Mouse (Mus musculus) stomach, embryonic 15.5 days (tissue): ENCODE data around the gene Cops4. TPM values are rescaled to one million over a fixed set of nuclear protein-coding genes. Genes with fewer than 3 reads are reported as not detected.

Experiments used
- ATAC-seq: fragments of 200-750 bp; cut with Nextera tagmentation; 2 replicates; pipeline ENCODE4 v1.8.0; 2017; ENCODE audit warnings: low read depth, moderate number of reproducible peaks, moderate TSS enrichment; ENCODE audit not compliant: insufficient read depth, low FRiP score
- H3K27ac ChIP-seq: fragments of 300-500 bp; sonication (generic); 2 replicates; pipeline ENCODE4 v1.5.1; 2015; ENCODE audit warnings: mild to moderate bottlenecking, inconsistent platforms
- H3K27me3 ChIP-seq: fragments of 300-500 bp; sonication (generic); replicated peaks from 2 replicates; pipeline ENCODE4 v1.6.1; 2015; ENCODE audit warnings: inconsistent platforms
- H3K36me3 ChIP-seq: fragments of 300-500 bp; sonication (generic); 2 replicates; pipeline ENCODE4 v1.6.1; 2015; ENCODE audit warnings: inconsistent platforms
- H3K4me1 ChIP-seq: fragments of 300-500 bp; sonication (generic); 2 replicates; pipeline ENCODE4 v1.6.1; 2015; ENCODE audit warnings: inconsistent platforms
- H3K4me2 ChIP-seq: fragments of 300-500 bp; sonication (generic); 2 replicates; pipeline ENCODE4 v1.6.1; 2015; ENCODE audit warnings: mild to moderate bottlenecking, inconsistent platforms
- H3K4me3 ChIP-seq: fragments of 300-500 bp; sonication (generic); replicated peaks from 2 replicates; pipeline ENCODE4 v1.5.1; 2015; ENCODE audit warnings: inconsistent platforms
- H3K9ac ChIP-seq: fragments of 300-500 bp; sonication (generic); 2 replicates; pipeline ENCODE4 v1.6.1; 2015; ENCODE audit warnings: inconsistent platforms
- H3K9me3 ChIP-seq: fragments of 300-500 bp; sonication (generic); 2 replicates; pipeline ENCODE4 v1.6.1; 2016; ENCODE audit warnings: inconsistent platforms
- WGBS: fragments of 180-500 bp; shearing (Covaris S2); methylation state at CpG from one replicate; pipeline ENCODE4 v1.1.7; 2015; 5-methylcytosine and 5-hydroxymethylcytosine counted together
- polyA plus RNA-seq: library from polyadenylated mRNA; unstranded; fragments of >200 nt; fragmentation: Nextera tagmentation; extraction: Ambion mirVana; gene quantifications from 2 replicates; pipeline ENCODE4 v1.2.1, GENCODE M21; 2015

The Cops4 gene
- polyA plus RNA-seq, result 159 and 169 TPM in 2 replicates

- no peaks in the 10 kb centered on the region for H3K9me3 ChIP-seq
- H3K9ac ChIP-seq, result peak within 1 kb of the TSS; percentile 72
- peaks cover 7% of the 10 kb centered on the region; the same call in 1 of the 2 replicates for H3K4me1 ChIP-seq
- peak within 1 kb of the TSS; percentile 66 for H3K27ac ChIP-seq
- ATAC-seq, result peak; percentile 100
- H3K4me2 ChIP-seq, result peak within 1 kb of the TSS; percentile 68
- peak within 1 kb of the TSS; percentile 75 for H3K4me3 ChIP-seq
- WGBS, result under 1% methylated on average over 64 of the region's 64 CpGs
- H3K36me3 ChIP-seq, result no peaks in the 10 kb centered on the region
- H3K27me3 ChIP-seq, result no peaks in the 10 kb centered on the region
Measured at GRCm38 (mm10) chr5:100518049-100519026, at the start of gene Cops4. Gene Cops4, plus strand, starts transcription at chr5:100518309.

GRCm38 (mm10) chr5:100476328-100476727 is 41.8 kb upstream of the Cops4 start:
- no peak overlapping the region for H3K9ac ChIP-seq
- no peak overlapping the region for H3K4me3 ChIP-seq
- WGBS, result 75% methylated on average over 3 of the region's 3 CpGs
- 0 out of 2 replicates have a peak, but pooled peaks cover 10% of the 10 kb centered on the region for H3K36me3 ChIP-seq
- H3K27ac ChIP-seq, result no peak overlapping the region
- no peaks in the 10 kb centered on the region for H3K27me3 ChIP-seq
- H3K4me1 ChIP-seq, result no peaks in the 10 kb centered on the region
- H3K4me2 ChIP-seq, result no peak overlapping the region
- no peak for ATAC-seq
- no peaks in the 10 kb centered on the region for H3K9me3 ChIP-seq

DNA sequence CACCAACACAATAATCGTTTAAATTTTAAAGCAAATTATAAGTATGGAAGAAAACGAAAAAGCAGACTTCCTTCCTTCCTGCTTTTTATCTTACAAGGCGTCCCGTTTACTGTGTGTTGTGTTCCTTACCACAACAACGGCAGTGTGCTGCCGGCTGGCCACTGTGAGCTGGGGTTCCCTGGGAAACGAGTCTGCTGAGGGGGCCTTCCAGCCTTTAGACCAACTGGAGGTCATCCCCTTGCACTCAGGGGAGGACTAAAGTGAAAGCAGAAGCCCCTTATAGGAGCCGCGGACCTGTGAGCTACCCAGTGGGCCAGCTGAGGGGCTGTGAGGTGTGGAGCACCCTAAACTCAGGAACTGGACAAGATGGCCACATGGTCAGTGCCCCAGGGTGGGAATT is 40.5 kb upstream of the Cops4 start:
- H3K4me1 ChIP-seq, result no peaks in the 10 kb centered on the region
- 0 out of 2 replicates have a peak, but pooled peaks cover 10% of the 10 kb centered on the region for H3K36me3 ChIP-seq
- H3K27ac ChIP-seq, result no peak overlapping the region
- H3K27me3 ChIP-seq, result no peaks in the 10 kb centered on the region
- no peak overlapping the region for H3K4me2 ChIP-seq
- 83% methylated on average over 9 of the region's 9 CpGs for WGBS
- H3K9me3 ChIP-seq, result no peaks in the 10 kb centered on the region
- no peak for ATAC-seq
- no peak overlapping the region for H3K9ac ChIP-seq
- no peak overlapping the region for H3K4me3 ChIP-seq

DNA sequence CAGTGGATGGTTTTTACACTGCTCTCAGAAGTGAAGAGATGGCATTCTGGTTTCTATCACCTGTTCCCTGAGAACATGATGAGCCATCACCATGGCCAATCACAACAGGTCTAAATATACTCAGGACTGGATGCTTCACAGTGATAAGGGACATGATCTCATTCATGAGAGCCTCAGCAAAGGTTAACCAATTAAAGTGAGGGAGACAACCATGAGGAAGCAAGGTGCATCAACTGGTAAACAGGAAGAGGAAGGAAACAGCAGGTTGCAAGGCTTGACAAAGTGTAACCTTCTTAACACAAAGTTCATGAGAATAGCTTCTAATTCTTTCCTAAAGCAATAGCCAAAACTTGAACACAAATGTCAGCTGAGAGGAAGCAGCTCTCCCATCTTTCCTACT is 34.5 kb upstream of the Cops4 start:
- H3K27ac ChIP-seq, result no peak overlapping the region
- H3K4me3 ChIP-seq, result no peak overlapping the region
- 0 out of 2 replicates have a peak, but pooled peaks cover 3% of the 10 kb centered on the region for H3K36me3 ChIP-seq
- ATAC-seq, result no peak
- H3K4me1 ChIP-seq, result no peaks in the 10 kb centered on the region
- H3K27me3 ChIP-seq, result no peaks in the 10 kb centered on the region
- H3K4me2 ChIP-seq, result no peak overlapping the region
- no peak overlapping the region for H3K9ac ChIP-seq
- H3K9me3 ChIP-seq, result no peaks in the 10 kb centered on the region

GRCm38 (mm10) chr5:100487120-100487519 is 31.0 kb upstream of the Cops4 start:
- WGBS, result 74% methylated on average over 2 of the region's 2 CpGs
- no peak for ATAC-seq
- Histone ChIP-seq H3K27ac (no peak overlapping the region), H3K27me3 (no peaks in the 10 kb centered on the region), H3K9me3 (no peaks in the 10 kb centered on the region), H3K4me1 (no peaks in the 10 kb centered on the region; the same call in 1 of the 2 replicates), H3K36me3 (0 out of 2 replicates have a peak, but pooled peaks cover 3% of the 10 kb centered on the region), H3K4me3 (no peak overlapping the region), H3K4me2 (no peak overlapping the region), H3K9ac (no peak overlapping the region)

DNA sequence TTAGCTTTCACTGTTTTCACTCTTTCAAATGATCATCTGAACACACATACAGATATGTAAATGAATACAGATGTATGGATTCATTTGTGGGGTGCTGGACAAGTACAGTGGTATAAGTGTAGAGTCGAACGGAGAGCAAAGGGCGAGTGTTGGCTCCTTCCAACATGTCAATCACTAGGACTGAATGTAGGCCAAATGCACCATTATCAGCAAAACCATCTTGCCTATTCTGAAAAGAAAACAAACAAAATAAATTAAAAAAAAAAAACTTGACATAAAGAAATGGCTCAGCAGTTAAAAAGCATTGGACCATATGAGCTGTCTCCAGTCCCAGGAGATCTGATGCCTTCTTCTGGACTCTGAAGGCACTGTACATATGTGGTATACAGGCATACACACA is 29.9 kb upstream of the Cops4 start:
- Histone ChIP-seq H3K9me3 (no peaks in the 10 kb centered on the region), H3K9ac (no peak overlapping the region), H3K4me3 (no peak overlapping the region), H3K36me3 (0 out of 2 replicates have a peak, but pooled peaks cover 3% of the 10 kb centered on the region), H3K4me1 (no peaks in the 10 kb centered on the region; the same call in 1 of the 2 replicates), H3K4me2 (no peak overlapping the region), H3K27me3 (no peaks in the 10 kb centered on the region), H3K27ac (no peak overlapping the region)
- no peak for ATAC-seq
- 90% methylated on average over 3 of the region's 3 CpGs for WGBS

DNA sequence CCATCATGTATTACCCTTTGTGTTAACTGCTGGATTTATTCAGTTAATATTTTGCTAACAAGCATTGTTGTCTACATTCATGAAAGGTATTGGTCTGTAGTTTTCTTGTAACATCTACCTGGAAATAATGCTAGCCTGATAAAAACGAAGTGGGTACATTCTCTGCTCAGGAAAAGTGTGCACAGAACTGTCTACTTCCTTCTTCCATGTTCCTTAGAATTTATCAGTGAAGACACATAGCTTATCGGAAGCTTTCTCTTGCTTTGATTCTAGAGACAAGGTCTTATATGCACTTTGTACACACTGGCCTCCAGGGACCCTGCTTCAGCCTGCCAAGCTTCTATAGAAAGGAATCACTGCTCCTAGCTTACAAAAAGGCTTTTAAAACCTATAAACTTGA is 28.8 kb upstream of the Cops4 start:
- WGBS, result 83% methylated on average over 2 of the region's 2 CpGs
- H3K27me3 ChIP-seq, result no peaks in the 10 kb centered on the region
- no peaks in the 10 kb centered on the region for H3K36me3 ChIP-seq
- H3K27ac ChIP-seq, result no peak overlapping the region
- no peak overlapping the region for H3K4me2 ChIP-seq
- H3K4me1 ChIP-seq, result no peaks in the 10 kb centered on the region; the same call in 1 of the 2 replicates
- H3K4me3 ChIP-seq, result no peak overlapping the region
- no peak for ATAC-seq
- H3K9me3 ChIP-seq, result no peaks in the 10 kb centered on the region
- no peak overlapping the region for H3K9ac ChIP-seq

- Histone ChIP-seq H3K9ac (no peak overlapping the region), H3K4me3 (no peak overlapping the region), H3K27ac (no peak overlapping the region), H3K27me3 (no peaks in the 10 kb centered on the region), H3K9me3 (no peaks in the 10 kb centered on the region), H3K4me1 (no peaks in the 10 kb centered on the region; the same call in 1 of the 2 replicates), H3K36me3 (no peaks in the 10 kb centered on the region), H3K4me2 (no peak overlapping the region)
- WGBS, result 44% methylated on average over 4 of the region's 4 CpGs
- no peak for ATAC-seq
Measured at GRCm38 (mm10) chr5:100491704-100492103, 26.4 kb upstream of the Cops4 start.

DNA sequence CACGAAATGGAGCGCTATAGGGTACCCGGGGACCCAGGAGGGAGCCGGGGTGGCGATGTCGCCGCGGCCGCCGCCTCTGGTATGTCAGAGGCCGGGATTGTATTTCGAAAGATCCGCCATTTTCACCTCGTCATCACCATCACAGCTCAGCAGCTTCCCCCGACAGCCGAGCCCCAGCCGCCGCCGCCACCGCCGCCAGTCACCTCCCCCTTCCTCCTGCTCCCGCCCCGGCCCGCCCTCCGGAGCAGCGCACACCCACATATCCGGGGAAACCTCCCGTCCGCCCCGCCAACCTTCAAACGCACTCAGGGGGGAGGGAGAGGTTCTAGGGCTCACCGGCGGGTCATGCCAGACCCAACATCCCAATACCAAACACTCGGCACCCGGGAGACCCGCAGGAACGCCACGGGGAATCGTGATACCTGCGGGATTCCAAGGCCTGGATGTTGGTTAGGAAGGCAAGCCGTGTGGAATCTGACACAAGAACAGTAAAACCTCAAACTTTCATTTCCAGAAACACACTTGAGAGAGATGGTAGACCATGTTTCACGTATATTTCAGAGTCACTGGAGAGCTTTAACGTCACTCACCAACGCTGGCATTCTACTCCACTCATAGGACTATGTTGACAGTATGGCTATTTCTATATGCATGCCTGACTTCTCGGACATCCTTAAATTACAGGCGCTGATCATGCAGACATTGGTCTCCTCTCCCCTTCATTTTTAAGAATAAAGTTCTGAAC is 19.5 kb upstream of the Cops4 start:
- peak overlapping the region; percentile 95 for H3K4me2 ChIP-seq
- H3K4me3 ChIP-seq, result peak overlapping the region; percentile 85
- H3K9ac ChIP-seq, result peak overlapping the region; percentile 58
- H3K4me1 ChIP-seq, result peaks cover 8% of the 10 kb centered on the region; the same call in 1 of the 2 replicates
- no peaks in the 10 kb centered on the region for H3K36me3 ChIP-seq
- ATAC-seq, result peak; percentile 86
- H3K27ac ChIP-seq, result peak overlapping the region; percentile 87
- H3K9me3 ChIP-seq, result no peaks in the 10 kb centered on the region
- WGBS, result under 1% methylated on average over 46 of the region's 46 CpGs
- no peaks in the 10 kb centered on the region for H3K27me3 ChIP-seq

- Histone ChIP-seq H3K27me3 (no peaks in the 10 kb centered on the region), H3K4me2 (peak overlapping the region; percentile 95), H3K9me3 (no peaks in the 10 kb centered on the region), H3K36me3 (no peaks in the 10 kb centered on the region), H3K4me1 (peaks cover 8% of the 10 kb centered on the region; the same call in 1 of the 2 replicates), H3K27ac (no peak overlapping the region), H3K4me3 (peak overlapping the region; percentile 85), H3K9ac (peak overlapping the region; percentile 54; the same call in 1 of the 2 replicates)
- WGBS, result 20% methylated on average over 2 of the region's 2 CpGs
- ATAC-seq, result no peak
Measured at GRCm38 (mm10) chr5:100499243-100499642, 18.9 kb upstream of the Cops4 start.

DNA sequence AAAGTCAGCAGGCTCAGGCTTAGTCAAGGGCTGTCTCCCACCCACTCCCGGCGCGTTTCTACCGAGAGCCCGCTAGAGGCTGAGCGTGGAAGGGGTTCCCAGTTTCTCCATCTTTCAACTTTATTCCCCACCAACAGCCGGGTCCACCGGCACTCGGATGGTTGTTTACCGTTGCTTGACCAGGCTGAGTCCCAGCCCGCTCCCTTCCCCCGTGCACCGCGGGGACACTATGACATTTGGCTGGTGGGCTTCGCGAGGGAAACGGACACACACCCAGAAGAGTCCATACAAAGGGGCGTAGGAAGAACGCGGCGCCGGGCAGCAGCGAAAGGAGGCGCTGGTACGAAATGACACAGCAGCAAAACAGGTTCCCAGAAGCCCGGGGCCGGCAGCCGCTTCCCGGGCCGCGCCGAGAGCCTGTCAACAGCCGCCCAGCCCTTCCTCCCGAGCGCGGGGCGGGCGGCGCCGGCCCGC is 18.2 kb upstream of the Cops4 start:
- H3K9ac ChIP-seq, result peak overlapping the region; percentile 54
- H3K27me3 ChIP-seq, result no peaks in the 10 kb centered on the region
- peak overlapping the region; percentile 85 for H3K27ac ChIP-seq
- ATAC-seq, result 0 out of 2 replicates have a peak, but pooled peaks have one; percentile 4
- peaks cover 8% of the 10 kb centered on the region; the same call in 1 of the 2 replicates for H3K4me1 ChIP-seq
- H3K4me2 ChIP-seq, result peak overlapping the region; percentile 95
- peak overlapping the region; percentile 85 for H3K4me3 ChIP-seq
- no peaks in the 10 kb centered on the region for H3K9me3 ChIP-seq
- no peaks in the 10 kb centered on the region for H3K36me3 ChIP-seq
- 0% methylated on average over 33 of the region's 41 CpGs for WGBS
